In the genomic region with DNA sequence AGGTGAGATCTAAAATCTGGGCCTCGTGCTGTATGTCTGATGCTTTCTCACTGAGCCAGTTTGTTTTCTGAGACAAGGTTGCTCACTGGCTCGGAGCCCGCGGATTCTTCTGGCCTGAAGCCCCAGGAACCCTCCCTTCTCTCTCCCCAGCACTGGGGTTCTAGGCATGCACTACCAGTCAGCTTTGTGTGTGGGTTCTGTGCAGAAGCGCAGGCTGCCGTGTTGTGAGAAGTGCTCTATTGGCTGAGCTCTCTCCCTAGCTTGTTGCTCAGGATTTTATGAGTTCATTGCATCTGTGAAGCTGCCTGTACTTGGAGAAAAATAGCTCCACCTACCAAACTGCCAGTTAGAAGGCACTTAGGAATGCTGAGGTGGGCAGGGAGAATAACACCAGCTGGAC, we compare ENCODE assay signal across 13 mouse cellular contexts.
DNase-seq lines count a peak whose midpoint lies in the region; ATAC-seq and TF ChIP-seq lines count a peak whose summit lies in the region.
"Had no signal": no experiment of that assay in that cellular context is flagged by ENCODE, and none has a peak within 500 bp of the region (broad histone marks: within the 10 kb centered on the region; RNA-seq: fewer than 3 reads in every experiment).

No protein-coding gene starts in this region.

- H3K9ac ChIP-seq in hindbrain, embryonic 13.5 days = no peak overlapping the region
- no peak overlapping the region for H3K9ac ChIP-seq in hindbrain, embryonic 11.5 days (ENCODE audit: low read depth, low read length)
- H3K9ac ChIP-seq in limb, embryonic 14.5 days (ENCODE audit: low read depth, low read length, severe bottlenecking) = no peak overlapping the region
- H3K9ac ChIP-seq: lung, embryonic 14.5 days; midbrain, embryonic 15.5 days had no signal

- H3K36me3 ChIP-seq in hindbrain, embryonic 13.5 days = peaks cover 26% of the 10 kb centered on the region
- no peaks in the 10 kb centered on the region for H3K36me3 ChIP-seq in hindbrain, embryonic 11.5 days (ENCODE audit: control insufficient read depth, insufficient read depth, low read length)
- H3K36me3 ChIP-seq in limb, embryonic 14.5 days (ENCODE audit: control insufficient read depth, insufficient read depth, low read length) = no peaks in the 10 kb centered on the region
- H3K36me3 ChIP-seq in hindbrain, embryonic 10.5 days = no peaks in the 10 kb centered on the region
- H3K36me3 ChIP-seq: forebrain, embryonic 10.5 days had no signal

- no peaks in the 10 kb centered on the region for H3K9me3 ChIP-seq in hindbrain, embryonic 13.5 days
- no peaks in the 10 kb centered on the region for H3K9me3 ChIP-seq in hindbrain, embryonic 11.5 days (ENCODE audit: control insufficient read depth, low read length)
- no peaks in the 10 kb centered on the region for H3K9me3 ChIP-seq in limb, embryonic 14.5 days (ENCODE audit: control insufficient read depth, low read length)
- H3K9me3 ChIP-seq in hindbrain, embryonic 10.5 days = no peaks in the 10 kb centered on the region
- H3K9me3 ChIP-seq: forebrain, embryonic 10.5 days; midbrain, embryonic 15.5 days had no signal

- H3K4me1 ChIP-seq in hindbrain, embryonic 13.5 days (replicated peaks) = peaks cover 7% of the 10 kb centered on the region
- H3K4me1 ChIP-seq in hindbrain, embryonic 11.5 days (replicated peaks; ENCODE audit: control insufficient read depth, insufficient read depth, low read length) = no peaks in the 10 kb centered on the region
- peaks cover 16% of the 10 kb centered on the region for H3K4me1 ChIP-seq in cerebellum, adult 2 months (ENCODE audit: control insufficient read depth, insufficient read depth, low read length)
- peaks cover 4% of the 10 kb centered on the region for H3K4me1 ChIP-seq in limb, embryonic 14.5 days (ENCODE audit: control insufficient read depth, insufficient read depth, low read length)
- no peaks in the 10 kb centered on the region for H3K4me1 ChIP-seq in hindbrain, embryonic 10.5 days (replicated peaks)
- H3K4me1 ChIP-seq: midbrain, embryonic 15.5 days had no signal

- DNase-seq in hindbrain, embryonic 11.5 days (ENCODE audit: low spot score) = no peak
- DNase-seq in cerebellum, adult 2 months = peak; percentile 54 to 59
- peak; percentile 70 to 79 for DNase-seq in frontal cortex, postnatal 36 days (ENCODE audit: low spot score in 2 of 2)
- DNase-seq in limb, embryonic 14.5 days (ENCODE audit: low spot score) = no peak
- no peak for DNase-seq in embryo, embryonic 10 days (ENCODE audit: low spot score)
- no peak for DNase-seq in hindbrain, embryonic 10.5 days (ENCODE audit: low spot score)
- DNase-seq: kidney, postnatal 14 days; lung, embryonic 14.5 days had no signal

- 92% methylated on average over 6 of the region's 6 CpGs for WGBS in hindbrain, embryonic 13.5 days
- 87% methylated on average over 6 of the region's 6 CpGs for WGBS in hindbrain, embryonic 11.5 days
- WGBS in cerebellum, adult 2 months = 13% methylated on average over 6 of the region's 6 CpGs
- 58% methylated on average over 6 of the region's 6 CpGs for WGBS in limb, embryonic 14.5 days
- 93% methylated on average over 6 of the region's 6 CpGs for WGBS in hindbrain, embryonic 10.5 days

- H3K27ac ChIP-seq in hindbrain, embryonic 13.5 days = 0 out of 2 replicates have a peak overlapping the region, but pooled peaks have one; percentile 30
- H3K27ac ChIP-seq in hindbrain, embryonic 11.5 days (ENCODE audit: low read depth, low read length) = no peak overlapping the region
- H3K27ac ChIP-seq in cerebellum, adult 2 months (ENCODE audit: insufficient read depth, low read length) = peak overlapping the region; percentile 55
- 0 out of 2 replicates have a peak overlapping the region, but pooled peaks have one; percentile 48 for H3K27ac ChIP-seq in limb, embryonic 14.5 days (replicated peaks; ENCODE audit: low read depth, low read length)
- H3K27ac ChIP-seq in hindbrain, embryonic 10.5 days = no peak overlapping the region
- H3K27ac ChIP-seq: forebrain, embryonic 10.5 days; midbrain, embryonic 15.5 days had no signal

- H3K27me3 ChIP-seq in hindbrain, embryonic 13.5 days = no peaks in the 10 kb centered on the region
- no peaks in the 10 kb centered on the region for H3K27me3 ChIP-seq in hindbrain, embryonic 11.5 days (ENCODE audit: control insufficient read depth, insufficient read depth, low read length)
- no peaks in the 10 kb centered on the region for H3K27me3 ChIP-seq in cerebellum, adult 2 months (ENCODE audit: control insufficient read depth, insufficient read depth, low read length)
- no peaks in the 10 kb centered on the region for H3K27me3 ChIP-seq in limb, embryonic 14.5 days (ENCODE audit: control insufficient read depth, insufficient read depth, low read length)
- H3K27me3 ChIP-seq in hindbrain, embryonic 10.5 days (ENCODE audit: insufficient read depth, poor library complexity, severe bottlenecking) = no peaks in the 10 kb centered on the region
- H3K27me3 ChIP-seq: midbrain, embryonic 15.5 days had no signal

- no peak for TF ChIP-seq CTCF in cerebellum, adult 2 months (IDR thresholded peaks at IDR 0.05; ENCODE audit: borderline replicate concordance, insufficient read depth, low read depth, low read length)

- no peak for ATAC-seq in hindbrain, embryonic 13.5 days (ENCODE audit: low FRiP score)
- ATAC-seq in hindbrain, embryonic 11.5 days (ENCODE audit: low FRiP score) = no peak
- ATAC-seq in limb, embryonic 14.5 days (ENCODE audit: low FRiP score, low read depth) = 0 out of 2 replicates have a peak, but pooled peaks have one; percentile 26
- ATAC-seq in monocyte, adult 5-6 weeks (replicated peaks; ENCODE audit: insufficient number of reproducible peaks, low FRiP score, low TSS enrichment, poor library complexity, severe bottlenecking) = no peak
- ATAC-seq: CD4-positive, CD25-positive, alpha-beta regulatory T cell, adult 4 months; midbrain, embryonic 15.5 days had no signal

- no peak overlapping the region for H3K4me3 ChIP-seq in hindbrain, embryonic 13.5 days
- no peak overlapping the region for H3K4me3 ChIP-seq in hindbrain, embryonic 11.5 days (ENCODE audit: low read depth, low read length)
- no peak overlapping the region for H3K4me3 ChIP-seq in cerebellum, adult 2 months (replicated peaks; ENCODE audit: insufficient read depth, low read depth, low read length)
- H3K4me3 ChIP-seq in limb, embryonic 14.5 days (replicated peaks; ENCODE audit: low read length) = no peak overlapping the region
- no peak overlapping the region for H3K4me3 ChIP-seq in hindbrain, embryonic 10.5 days
- H3K4me3 ChIP-seq: forebrain, embryonic 10.5 days; midbrain, embryonic 15.5 days had no signal

- no peak for TF ChIP-seq POLR2A in cerebellum, adult 2 months (IDR thresholded peaks at IDR 0.05; ENCODE audit: borderline replicate concordance, insufficient read depth, low read length)
- TF ChIP-seq POLR2A in limb, embryonic 14.5 days (IDR thresholded peaks at IDR 0.05; ENCODE audit: borderline replicate concordance, extremely low read depth, insufficient read depth, insufficient read length) = no peak

- H3K4me2 ChIP-seq in hindbrain, embryonic 13.5 days = no peak overlapping the region
- H3K4me2 ChIP-seq in hindbrain, embryonic 11.5 days (replicated peaks; ENCODE audit: low read depth, low read length) = no peak overlapping the region
- H3K4me2 ChIP-seq in limb, embryonic 14.5 days (replicated peaks; ENCODE audit: low read depth, low read length, severe bottlenecking) = no peak overlapping the region
- H3K4me2 ChIP-seq: lung, embryonic 14.5 days; midbrain, embryonic 15.5 days had no signal

Comparison
In these comparisons a context has a peak if more than half of its experiments do, and no peak if none do; other contexts are left out.
1. H3K27ac ChIP-seq: peak in hindbrain, embryonic 13.5 days (single experiment), cerebellum, adult 2 months (single experiment) and limb, embryonic 14.5 days (single experiment); none in hindbrain, embryonic 11.5 days (single experiment) and hindbrain, embryonic 10.5 days (single experiment).
2. DNase-seq: peak in cerebellum, adult 2 months (2 of 2) and frontal cortex, postnatal 36 days (2 of 2); none in hindbrain, embryonic 11.5 days (single experiment), limb, embryonic 14.5 days (single experiment), embryo, embryonic 10 days (single experiment) and hindbrain, embryonic 10.5 days (single experiment).